8 mouse cellular contexts compared by ENCODE assay signal in the genomic region with DNA sequence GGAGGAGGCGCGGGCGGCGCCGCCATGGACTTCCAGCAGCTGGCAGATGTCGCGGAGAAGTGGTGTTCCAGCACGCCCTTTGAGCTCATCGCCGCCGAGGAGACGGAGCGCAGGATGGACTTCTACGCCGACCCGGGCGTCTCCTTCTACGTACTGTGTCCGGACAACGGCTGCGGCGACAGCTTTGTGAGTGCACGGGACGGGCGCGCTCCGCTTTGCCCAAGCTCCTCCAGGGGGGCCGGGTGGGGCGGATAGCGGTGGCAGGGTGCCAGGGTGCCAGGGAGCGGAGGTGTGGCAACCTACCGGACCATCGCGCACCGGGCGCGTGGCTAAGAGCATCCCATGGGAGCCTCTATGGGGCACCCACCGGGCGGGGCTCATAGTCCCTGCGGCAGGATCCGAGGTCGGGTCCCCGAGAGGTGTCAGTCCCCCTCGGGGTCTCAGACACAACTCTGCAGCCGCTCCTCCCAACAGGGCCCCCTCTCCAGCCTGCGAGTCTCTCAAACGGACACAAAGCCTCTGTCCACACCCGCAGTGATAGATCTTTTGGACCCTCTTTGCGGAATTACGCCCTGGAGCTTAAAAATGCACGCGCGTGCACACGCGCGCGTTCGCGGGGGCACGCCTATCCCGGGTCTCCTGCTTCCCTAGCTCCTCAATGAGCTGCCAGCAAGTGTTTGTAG. TPM values are rescaled to one million over a fixed set of nuclear protein-coding genes. Genes with fewer than 3 reads are reported as not detected.
DNase-seq lines count a peak whose midpoint lies in the region; ATAC-seq and TF ChIP-seq lines count a peak whose summit lies in the region.

No protein-coding gene starts in this region.

- peak overlapping the region; percentile 48 for H3ac ChIP-seq in C2C12 (ENCODE audit: control insufficient read depth, insufficient read length, low read depth)

- no peak for TF ChIP-seq CTCF in C2C12 (IDR thresholded peaks at IDR 0.05; ENCODE audit: control insufficient read depth, insufficient read depth, insufficient read length)
- no peak for TF ChIP-seq CTCF in brain, embryonic 14.5 days (IDR thresholded peaks at IDR 0.05; ENCODE audit: borderline replicate concordance, extremely low read depth, insufficient read depth, insufficient read length)

- H3K9me3 ChIP-seq in heart, embryonic 13.5 days, result no peaks in the 10 kb centered on the region
- no peaks in the 10 kb centered on the region for H3K9me3 ChIP-seq in hindbrain, embryonic 13.5 days
- H3K9me3 ChIP-seq in midbrain, embryonic 11.5 days (ENCODE audit: control insufficient read depth, low read length), result no peaks in the 10 kb centered on the region

- TF ChIP-seq POLR2A in brain, embryonic 14.5 days (IDR thresholded peaks at IDR 0.05; ENCODE audit: borderline replicate concordance, extremely low read depth, insufficient read depth, insufficient read length, poor library complexity, severe bottlenecking), result peak; percentile 71; the same call in 1 of the 2 replicates

- H3K79me3 ChIP-seq in C2C12 (ENCODE audit: low read depth), result no peaks in the 10 kb centered on the region

- H3K36me3 ChIP-seq in heart, embryonic 13.5 days, result no peaks in the 10 kb centered on the region
- H3K36me3 ChIP-seq in C2C12 (ENCODE audit: control insufficient read depth, insufficient read depth), result no peaks in the 10 kb centered on the region
- no peaks in the 10 kb centered on the region for H3K36me3 ChIP-seq in hindbrain, embryonic 13.5 days
- H3K36me3 ChIP-seq in midbrain, embryonic 11.5 days (ENCODE audit: control insufficient read depth, insufficient read depth, low read length), result no peaks in the 10 kb centered on the region

- H3K27me3 ChIP-seq in heart, embryonic 13.5 days (replicated peaks), result peaks cover 47% of the 10 kb centered on the region
- H3K27me3 ChIP-seq in C2C12 (ENCODE audit: control insufficient read depth, insufficient read depth, insufficient read length), result peaks cover 3% of the 10 kb centered on the region
- 0 out of 2 replicates have a peak, but pooled peaks cover 18% of the 10 kb centered on the region for H3K27me3 ChIP-seq in hindbrain, embryonic 13.5 days
- H3K27me3 ChIP-seq in midbrain, embryonic 11.5 days (ENCODE audit: control insufficient read depth, insufficient read depth, low read length), result no peaks in the 10 kb centered on the region

- H3K4me2 ChIP-seq in heart, embryonic 13.5 days, result peak overlapping the region; percentile 99
- H3K4me2 ChIP-seq in hindbrain, embryonic 13.5 days, result peak overlapping the region; percentile 81
- H3K4me2 ChIP-seq in midbrain, embryonic 11.5 days, result peak overlapping the region; percentile 90

- DNase-seq in heart, postnatal 4 days, result no peak
- peak; percentile 66 for DNase-seq in brain, embryonic 14.5 days (ENCODE audit: low read depth)
- DNase-seq in midbrain, embryonic 11.5 days (ENCODE audit: low spot score, missing footprints), result no peak
- DNase-seq in adrenal gland, postnatal 14 days, result no peak
- DNase-seq in gastrocnemius, postnatal 10 days, result no peak

- peak overlapping the region; percentile 50 for H3K27ac ChIP-seq in heart, embryonic 13.5 days (replicated peaks)
- peak overlapping the region; percentile 88 for H3K27ac ChIP-seq in hindbrain, embryonic 13.5 days
- H3K27ac ChIP-seq in midbrain, embryonic 11.5 days (ENCODE audit: low read depth, low read length), result peak overlapping the region; percentile 63

- peaks cover 28% of the 10 kb centered on the region for H3K4me1 ChIP-seq in heart, embryonic 13.5 days
- H3K4me1 ChIP-seq in hindbrain, embryonic 13.5 days (replicated peaks), result peaks cover 32% of the 10 kb centered on the region
- H3K4me1 ChIP-seq in midbrain, embryonic 11.5 days (ENCODE audit: control insufficient read depth, insufficient read depth, low read length), result peaks cover 9% of the 10 kb centered on the region; the same call in 1 of the 2 replicates

- peak; percentile 69 for ATAC-seq in heart, embryonic 13.5 days (ENCODE audit: extremely low read depth, insufficient number of reproducible peaks, low FRiP score, low TSS enrichment)
- peak; percentile 64 for ATAC-seq in hindbrain, embryonic 13.5 days (ENCODE audit: low FRiP score)
- ATAC-seq in midbrain, embryonic 11.5 days (ENCODE audit: low FRiP score), result 0 out of 2 replicates have a peak, but pooled peaks have one; percentile 15

- under 1% methylated on average over 60 of the region's 61 CpGs for WGBS in heart, embryonic 13.5 days
- WGBS in hindbrain, embryonic 13.5 days, result under 1% methylated on average over 61 of the region's 61 CpGs
- WGBS in midbrain, embryonic 11.5 days, result under 1% methylated on average over 61 of the region's 61 CpGs

- peak overlapping the region; percentile 91 for H3K4me3 ChIP-seq in heart, embryonic 13.5 days
- H3K4me3 ChIP-seq in C2C12 (ENCODE audit: insufficient read depth, poor library complexity, severe bottlenecking), result peak overlapping the region; percentile 49
- peak overlapping the region; percentile 93 for H3K4me3 ChIP-seq in hindbrain, embryonic 13.5 days
- H3K4me3 ChIP-seq in midbrain, embryonic 11.5 days (ENCODE audit: low read depth, low read length), result peak overlapping the region; percentile 87

- peak overlapping the region; percentile 85 for H3K9ac ChIP-seq in heart, embryonic 13.5 days
- H3K9ac ChIP-seq in hindbrain, embryonic 13.5 days, result peak overlapping the region; percentile 90
- peak overlapping the region; percentile 81 for H3K9ac ChIP-seq in midbrain, embryonic 11.5 days (ENCODE audit: low read length)

- H3K79me2 ChIP-seq in C2C12 (ENCODE audit: control insufficient read depth, insufficient read depth), result no peaks in the 10 kb centered on the region

TF ChIP-seq in C2C12, 6 proteins besides CTCF, POLR2A, EP300 and RAD21:
- no peak for TF ChIP-seq CEBPB (IDR thresholded peaks at IDR 0.05; ENCODE audit: low read depth)
- TF ChIP-seq MYOD1 (IDR thresholded peaks at IDR 0.05; ENCODE audit: control insufficient read depth, insufficient read length, low read depth), result no peak
- no peak for TF ChIP-seq MAX (IDR thresholded peaks at IDR 0.05)
- no peak for TF ChIP-seq USF1 (IDR thresholded peaks at IDR 0.05; ENCODE audit: low read depth)
- TF ChIP-seq FOSL1 (IDR thresholded peaks at IDR 0.05; ENCODE audit: insufficient read depth, low read length, poor library complexity, severe bottlenecking), result no peak
- no peak for TF ChIP-seq MYOG (IDR thresholded peaks at IDR 0.05; ENCODE audit: control insufficient read depth, extremely low read depth, insufficient read length)

RNA-seq across cellular contexts. Expression of gene Mturn, which starts 0.5 kb away (rescaled TPM):
- 5.0 TPM in 2 replicates for polyA plus RNA-seq in heart, embryonic 13.5 days (2015; fragmentation: Nextera tagmentation; extraction: Ambion mirVana)
- 1 to 10 TPM; 6.0 to 9.1 TPM for total RNA-seq in heart, postnatal 4 days (2021)
- polyA plus RNA-seq in C2C12 (2012; fragmentation: generic; extraction: Trizol), result 1.3 TPM
- 50.6 and 72.2 TPM in 2 replicates for polyA plus RNA-seq in brain, embryonic 14.5 days (2012; rRNA removed)
- polyA plus RNA-seq in hindbrain, embryonic 13.5 days (2015; fragmentation: Nextera tagmentation; extraction: Ambion mirVana), result 71.0 and 75.9 TPM in 2 replicates
- polyA plus RNA-seq in midbrain, embryonic 11.5 days (2014; fragmentation: Nextera tagmentation; extraction: Ambion mirVana), result 40.0 and 40.3 TPM in 2 replicates
- total RNA-seq in adrenal gland, postnatal 14 days (2021), result 15.1 and 19.1 TPM in 2 replicates
- 1 to 10 TPM; 7.3 to 7.9 TPM for total RNA-seq in gastrocnemius, postnatal 10 days (2021)

Comparison
In these comparisons a context has a peak if more than half of its experiments do, and no peak if none do; other contexts are left out.
1. ATAC-seq: peak in every context shown above with its lines; median percentile 69 in heart, embryonic 13.5 days; 64 in hindbrain, embryonic 13.5 days; 15 in midbrain, embryonic 11.5 days.